Mouse (Mus musculus): ENCODE data around the gene Snw1. TPM values are rescaled to one million over a fixed set of nuclear protein-coding genes. Genes with fewer than 3 reads are reported as not detected.
"Not testable (repeated sequence)": the region's sequence is repeated elsewhere in the genome, so short reads cannot be mapped to it uniquely, and the experiment has no call there.

Gene Snw1
- 67.9 and 83.8 TPM in 2 replicates for total RNA-seq (2021)
- long read RNA-seq, transcript Snw1-201 (14 exons, 2,232 nt), result major isoform, 51 of 67 reads
- long read RNA-seq, partial matches to known transcripts, result 11 of 67 reads
- long read RNA-seq, other reads (novel, unspliced or antisense), result 2 of 67 reads

DNA sequence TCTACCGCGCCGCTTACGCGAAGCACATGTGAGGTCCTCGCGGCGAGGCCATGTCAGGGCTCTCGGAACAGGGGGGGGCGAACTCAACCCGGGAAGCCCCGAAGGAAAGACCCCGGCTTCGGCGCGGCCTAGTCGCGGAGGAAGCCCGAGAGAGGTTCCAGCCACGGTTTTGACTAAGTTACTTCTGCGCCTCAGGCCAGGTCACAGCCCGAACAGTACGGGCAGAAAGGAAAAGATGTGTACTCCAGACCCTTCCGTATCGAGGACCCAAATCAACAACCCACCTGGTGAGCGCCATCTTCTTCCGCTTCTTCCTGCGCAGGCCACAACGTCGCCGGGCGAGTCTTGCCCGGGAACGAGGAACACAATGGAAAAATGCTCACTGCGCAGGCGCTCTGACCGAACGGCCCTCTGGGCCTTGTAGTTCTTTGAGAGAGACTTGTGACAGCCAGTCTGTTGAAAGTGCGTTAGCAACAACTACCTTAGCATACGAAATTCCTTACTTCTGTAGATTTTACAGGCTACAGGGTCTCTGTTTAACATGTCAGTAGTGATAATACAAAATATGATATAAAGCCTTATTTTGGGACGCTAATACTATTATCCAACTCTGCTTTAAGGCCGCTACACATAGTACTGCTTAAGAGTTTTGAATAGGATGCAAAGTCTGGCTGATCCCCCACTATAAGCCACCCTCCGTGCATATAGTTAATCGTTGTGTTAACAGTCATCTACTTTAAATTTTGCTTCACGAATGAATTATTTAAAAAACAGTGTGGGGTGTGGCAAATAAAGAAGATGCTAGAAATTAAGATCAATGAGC, at the start of gene Snw1:
Gene Snw1 (minus strand): TSS at position 311 of the 823 bp plus-strand sequence.
- peak; percentile 94 for DNase-seq

DNA sequence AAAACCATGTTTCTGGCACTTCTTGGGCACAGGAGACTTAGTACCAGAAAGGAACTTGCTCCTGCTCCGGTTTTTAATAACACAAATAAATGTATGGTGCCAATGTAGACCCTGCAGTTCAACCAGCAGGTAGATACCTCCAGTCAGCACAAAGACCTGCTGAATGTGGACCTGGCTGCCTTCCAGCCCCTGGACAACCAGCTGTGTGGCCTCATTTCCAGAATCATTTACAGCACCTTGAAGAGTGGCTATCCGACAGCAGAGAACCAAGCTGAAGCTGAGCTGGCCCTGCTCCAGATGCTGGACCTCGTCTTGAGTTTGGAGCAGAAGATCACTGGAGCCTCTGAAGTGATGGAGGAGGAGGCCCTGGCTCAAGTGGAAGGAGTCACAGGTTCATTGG, 47.5 kb upstream of the Snw1 start:
- not testable (repeated sequence) for DNase-seq

DNA sequence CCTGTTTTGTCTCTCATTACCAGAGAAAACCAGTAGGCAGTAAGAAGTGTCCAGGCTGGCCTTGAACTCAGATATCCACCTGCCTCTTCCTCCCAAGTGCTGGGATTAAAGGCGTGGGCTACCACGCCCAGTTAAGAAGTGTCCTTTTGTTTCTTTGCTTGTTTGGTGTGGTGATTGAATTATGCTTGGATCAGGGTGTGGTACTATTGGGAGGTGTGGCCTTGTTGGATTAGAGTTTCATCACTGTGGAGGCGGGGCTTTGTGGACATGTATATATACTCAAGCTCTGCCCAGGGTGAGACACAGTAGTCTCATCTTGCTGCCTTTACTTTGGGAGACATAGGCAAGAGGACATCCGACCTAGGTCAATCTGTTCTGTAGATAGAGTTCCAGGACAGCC, 41.9 kb upstream of the Snw1 start, which contains the start of gene Gm8300:
Gene Gm8300 (plus strand): TSS at position 301 of the 400 bp plus-strand sequence.
- DNase-seq, result not testable (repeated sequence)

DNA sequence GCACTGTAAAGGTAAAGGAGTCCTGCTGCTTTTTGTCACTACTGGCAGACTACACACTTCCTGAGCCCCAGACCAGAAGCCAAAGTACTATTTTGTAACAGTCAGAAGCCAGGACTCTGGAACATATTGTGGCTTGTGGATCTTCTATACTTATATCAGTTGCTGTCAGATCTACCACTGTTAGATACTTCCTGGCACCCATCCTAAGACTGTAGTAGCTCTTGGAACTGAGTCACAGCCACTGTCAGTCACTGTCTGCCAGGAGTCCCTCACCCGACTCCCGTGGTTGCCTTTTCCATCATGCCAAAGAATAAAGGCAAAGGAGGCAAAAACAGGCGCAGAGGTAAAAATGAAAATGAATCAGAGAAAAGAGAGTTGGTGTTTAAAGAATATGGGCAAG, 22.3 kb upstream of the Snw1 start, which contains the start of gene Gm5788:
Gene Gm5788 (plus strand): TSS at position 301 of the 400 bp plus-strand sequence.
- not testable (repeated sequence) for DNase-seq

DNA sequence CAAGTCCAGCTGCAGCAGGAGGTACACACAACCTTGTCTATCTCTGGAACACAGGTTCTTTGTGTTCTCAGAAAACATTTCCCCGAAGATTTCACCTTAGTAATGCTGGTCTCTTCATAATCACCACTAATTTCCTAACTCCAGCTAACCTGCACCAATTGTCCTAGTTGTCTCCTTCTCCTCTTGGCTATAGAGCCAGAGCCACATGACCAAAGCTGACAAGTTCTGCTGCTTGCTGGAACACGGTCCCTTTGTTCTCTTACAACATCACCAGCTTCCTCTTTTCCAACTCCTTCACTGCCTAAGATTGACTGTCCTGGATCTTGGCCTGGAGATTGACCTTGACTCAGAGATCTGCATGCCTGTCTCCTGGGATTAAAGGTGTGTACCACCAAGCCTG, 16.6 kb upstream of the Snw1 start:
- DNase-seq, result not testable (repeated sequence)

DNA sequence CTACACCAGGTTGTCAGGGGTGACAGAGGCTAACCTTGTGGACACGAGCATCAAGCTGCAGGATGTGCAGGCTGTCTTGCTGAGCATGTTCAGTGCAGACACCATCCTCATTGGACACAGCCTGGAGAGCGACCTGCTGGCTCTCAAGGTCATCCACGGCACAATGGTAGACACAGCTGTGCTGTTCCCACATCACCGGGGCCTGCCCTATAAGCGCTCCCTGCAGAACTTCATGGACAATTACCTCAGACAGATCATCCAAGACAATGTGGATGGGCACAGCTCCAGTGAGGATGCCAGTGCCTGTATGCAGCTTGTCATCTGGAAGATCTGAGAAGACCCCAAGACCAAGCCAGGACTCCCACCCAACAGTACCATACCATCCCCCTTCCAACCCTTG, 10.4 kb upstream of the Snw1 start:
- not testable (repeated sequence) for DNase-seq

DNA sequence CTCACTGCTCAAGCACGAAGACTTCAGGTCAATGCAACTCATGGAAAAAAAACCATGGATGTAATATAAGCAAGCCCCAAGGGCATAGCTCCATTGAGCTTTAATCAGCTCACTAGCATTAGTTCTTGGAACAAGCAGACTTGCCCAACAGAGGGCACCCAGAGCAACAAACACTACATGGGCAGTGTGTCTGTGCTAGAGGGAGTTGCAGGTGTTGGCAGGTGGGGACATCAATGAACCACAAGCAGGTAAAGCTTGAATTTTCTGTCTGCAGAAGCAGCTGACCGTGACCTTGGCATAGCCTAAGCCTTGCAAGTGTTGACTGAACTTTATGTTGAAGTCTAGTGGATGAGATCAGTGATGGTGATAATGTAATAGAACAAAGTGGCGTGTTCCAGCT, 2.7 kb upstream of the Snw1 start:
- no peak for DNase-seq

DNA sequence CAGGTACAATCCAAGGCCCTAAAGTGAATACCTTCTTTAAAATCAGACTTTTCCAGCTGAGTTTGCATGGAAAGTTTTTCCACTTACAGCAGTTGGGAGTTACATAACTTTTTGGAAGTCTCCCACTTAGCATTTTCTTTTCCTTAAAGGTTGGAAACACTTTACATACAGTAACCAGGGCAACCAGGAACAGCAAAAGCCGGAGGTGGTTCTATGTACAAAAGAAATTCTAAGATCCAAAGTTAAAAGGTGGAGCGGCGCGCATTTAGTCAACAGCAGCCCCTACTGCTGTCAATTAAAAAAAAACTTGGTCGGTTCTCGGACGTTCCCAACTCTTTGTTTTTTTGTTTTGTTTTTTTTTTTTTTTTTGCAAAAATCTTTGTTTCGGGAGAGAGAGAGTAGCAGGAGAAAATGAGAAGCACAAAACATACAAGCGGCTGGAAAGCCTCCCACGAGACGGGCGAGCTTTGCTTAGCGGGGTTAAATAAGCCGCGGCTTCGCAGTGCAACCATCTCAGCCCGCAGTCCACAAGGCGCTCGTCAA, 582 bp downstream of the Snw1 start:
- no peak for DNase-seq

DNA sequence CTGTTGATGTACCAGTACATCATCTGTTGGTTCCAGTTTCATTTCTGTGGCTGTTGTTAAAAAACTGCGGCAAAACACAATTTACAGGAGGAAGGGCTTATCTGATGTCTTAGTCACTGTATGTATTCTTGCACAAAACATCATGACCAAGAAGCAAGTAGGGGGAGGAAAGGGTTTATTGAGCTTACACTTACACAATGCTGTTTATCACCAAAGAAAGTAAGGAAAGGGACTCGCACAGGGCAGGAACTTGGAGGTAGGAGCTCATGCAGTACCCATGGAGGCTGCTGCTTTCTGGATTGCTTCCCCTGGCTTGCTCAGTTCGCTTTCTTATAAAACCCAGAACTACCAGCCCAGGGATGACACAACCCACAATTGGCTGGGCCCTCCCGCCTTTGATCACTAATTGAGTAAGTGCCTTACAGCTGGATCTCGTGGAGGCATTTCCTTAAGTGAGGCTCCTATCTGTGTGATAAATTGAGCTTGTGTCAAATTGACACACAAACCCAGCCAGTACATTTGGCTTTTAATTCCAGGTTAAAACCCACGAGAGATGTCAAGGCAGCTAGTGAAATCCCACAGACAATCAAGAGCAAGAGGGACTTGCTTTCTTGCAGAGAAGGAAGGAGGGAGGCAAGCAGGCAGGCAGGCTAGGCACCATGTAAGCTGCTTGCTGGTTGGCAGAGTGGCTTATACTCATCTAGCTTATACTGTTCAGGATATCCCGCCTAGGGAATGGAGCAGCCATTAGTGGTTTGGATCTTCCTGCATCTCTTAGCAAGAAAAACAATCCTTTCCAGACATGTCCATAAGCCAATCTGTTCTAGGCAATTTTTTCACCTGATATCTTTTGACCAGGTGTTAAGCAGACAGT, 1.6 kb downstream of the Snw1 start:
- no peak for DNase-seq

DNA sequence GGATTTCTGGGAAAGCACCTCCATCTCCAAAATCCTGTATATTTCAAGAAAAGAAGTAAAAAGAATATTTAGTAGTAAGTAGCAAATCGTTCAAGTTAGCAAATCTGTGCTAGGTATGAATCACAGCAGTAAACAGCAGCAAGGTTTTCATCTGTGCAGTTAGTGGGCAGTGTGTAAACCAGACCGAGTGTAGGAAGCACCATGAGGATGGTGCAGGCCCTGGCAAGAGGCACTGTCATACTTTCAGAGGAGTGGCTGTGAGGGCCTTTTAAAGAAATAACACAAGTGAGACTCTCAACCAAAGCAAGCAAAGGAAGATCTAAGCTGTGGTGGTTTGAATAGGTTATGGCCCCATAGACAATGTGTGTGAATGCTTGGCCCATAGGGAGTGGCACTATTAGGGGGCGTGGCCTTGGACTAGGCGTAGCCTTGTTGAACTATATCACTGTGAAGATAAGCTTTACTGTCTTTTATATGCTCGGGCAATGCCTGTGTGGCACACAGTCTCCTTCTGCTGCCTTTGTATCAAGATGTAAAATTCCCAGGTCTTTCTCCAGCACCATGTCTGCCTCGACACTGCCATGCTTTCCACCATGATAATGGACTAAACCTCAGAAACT, 7.3 kb downstream of the Snw1 start:
- no peak for DNase-seq

DNA sequence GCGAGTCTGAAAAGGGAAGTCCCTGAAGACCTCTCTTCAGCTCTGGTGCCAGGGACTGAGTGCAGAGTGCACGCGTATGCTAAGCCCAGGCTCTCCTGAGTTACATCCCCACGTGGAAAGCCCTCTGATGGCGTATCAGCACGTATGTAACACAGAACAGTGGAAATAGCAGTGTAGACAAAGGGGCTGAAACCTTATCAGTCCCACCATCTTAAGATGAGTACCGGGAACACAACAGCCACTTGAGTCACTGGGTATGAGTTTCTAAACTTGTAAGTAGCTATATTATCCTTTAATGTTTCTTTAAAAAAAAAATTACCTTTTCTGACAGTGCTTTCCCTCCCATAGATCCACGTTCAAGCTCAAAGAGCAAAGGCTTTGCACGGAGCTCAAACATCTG, 22.6 kb downstream of the Snw1 start:
- DNase-seq, result no peak

DNA sequence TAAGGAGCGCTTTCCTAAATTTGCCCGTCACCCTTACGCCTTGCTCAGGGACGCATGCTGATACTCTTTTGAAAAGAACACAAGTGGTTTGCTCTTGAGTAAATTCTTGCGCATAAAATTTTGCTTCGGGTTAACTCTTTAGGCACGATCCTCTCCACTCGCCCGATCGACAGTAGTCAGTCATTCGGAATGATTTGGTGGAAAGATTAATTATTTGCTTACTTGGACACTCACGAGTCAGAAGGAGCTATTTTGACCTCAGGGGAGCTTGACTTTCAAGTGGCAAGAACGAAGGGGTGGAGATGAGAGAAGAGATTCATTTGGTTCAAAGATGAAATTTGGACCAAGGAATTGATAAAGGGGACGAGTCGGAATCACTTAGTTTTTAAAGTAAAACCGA, 27.9 kb downstream of the Snw1 start:
- DNase-seq, result no peak

DNA sequence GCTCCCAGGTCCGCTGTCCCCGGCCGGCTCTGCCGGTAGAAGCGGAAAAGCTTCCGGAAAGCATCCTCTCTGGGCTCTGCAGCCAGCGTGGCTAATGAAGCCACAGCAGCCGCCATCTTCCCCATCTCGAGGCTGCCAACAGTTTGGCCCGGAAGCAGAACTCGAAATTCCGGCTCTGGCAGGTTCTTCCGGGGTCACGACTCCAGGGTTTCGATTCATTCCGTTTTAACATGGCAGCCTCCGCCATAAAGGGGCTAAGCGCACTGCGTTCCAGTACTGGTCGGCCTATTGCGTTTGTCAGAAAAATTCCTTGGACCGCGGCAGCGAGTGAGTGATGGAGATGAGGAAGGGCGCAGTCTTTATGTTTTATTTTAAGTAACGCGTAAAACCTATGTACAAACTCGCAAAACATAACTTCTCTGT, 28.4 kb downstream of the Snw1 start, which contains the start of the genes Slirp and Alkbh1:
Gene Slirp (plus strand): TSS at position 197 of the 423 bp plus-strand sequence.
Gene Alkbh1 (minus strand): TSS at position 318 of the 423 bp plus-strand sequence.
- DNase-seq, result peak; percentile 87

DNA sequence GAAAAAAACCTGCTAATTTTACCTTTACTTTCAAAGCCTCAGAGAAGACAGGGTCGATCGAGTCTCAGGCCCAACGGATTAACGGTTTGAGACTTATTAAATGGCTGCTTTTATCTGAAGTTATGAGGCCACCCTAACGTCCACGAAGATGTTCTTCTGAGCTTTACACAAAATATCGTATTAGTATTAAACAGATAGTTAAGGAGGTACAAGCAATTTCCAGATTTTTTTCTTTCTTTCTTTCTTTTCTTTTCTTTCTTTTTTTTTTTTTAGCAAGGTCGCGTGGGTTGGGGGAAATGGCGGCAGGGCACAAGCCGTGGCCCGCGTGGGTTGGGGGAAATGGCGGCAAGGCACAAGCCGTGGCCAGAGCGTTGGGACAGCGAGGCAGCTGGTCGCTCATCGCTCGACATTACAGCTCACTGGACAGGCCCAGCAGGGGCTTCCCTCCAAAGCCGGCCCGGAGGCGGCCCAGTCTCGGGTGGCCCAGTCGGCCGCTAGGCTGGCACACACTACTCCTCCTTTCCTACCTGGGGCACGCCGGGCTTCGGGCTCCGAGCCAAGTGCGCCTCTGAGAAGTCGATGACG, 28.9 kb downstream of the Snw1 start:
- no peak for DNase-seq

DNA sequence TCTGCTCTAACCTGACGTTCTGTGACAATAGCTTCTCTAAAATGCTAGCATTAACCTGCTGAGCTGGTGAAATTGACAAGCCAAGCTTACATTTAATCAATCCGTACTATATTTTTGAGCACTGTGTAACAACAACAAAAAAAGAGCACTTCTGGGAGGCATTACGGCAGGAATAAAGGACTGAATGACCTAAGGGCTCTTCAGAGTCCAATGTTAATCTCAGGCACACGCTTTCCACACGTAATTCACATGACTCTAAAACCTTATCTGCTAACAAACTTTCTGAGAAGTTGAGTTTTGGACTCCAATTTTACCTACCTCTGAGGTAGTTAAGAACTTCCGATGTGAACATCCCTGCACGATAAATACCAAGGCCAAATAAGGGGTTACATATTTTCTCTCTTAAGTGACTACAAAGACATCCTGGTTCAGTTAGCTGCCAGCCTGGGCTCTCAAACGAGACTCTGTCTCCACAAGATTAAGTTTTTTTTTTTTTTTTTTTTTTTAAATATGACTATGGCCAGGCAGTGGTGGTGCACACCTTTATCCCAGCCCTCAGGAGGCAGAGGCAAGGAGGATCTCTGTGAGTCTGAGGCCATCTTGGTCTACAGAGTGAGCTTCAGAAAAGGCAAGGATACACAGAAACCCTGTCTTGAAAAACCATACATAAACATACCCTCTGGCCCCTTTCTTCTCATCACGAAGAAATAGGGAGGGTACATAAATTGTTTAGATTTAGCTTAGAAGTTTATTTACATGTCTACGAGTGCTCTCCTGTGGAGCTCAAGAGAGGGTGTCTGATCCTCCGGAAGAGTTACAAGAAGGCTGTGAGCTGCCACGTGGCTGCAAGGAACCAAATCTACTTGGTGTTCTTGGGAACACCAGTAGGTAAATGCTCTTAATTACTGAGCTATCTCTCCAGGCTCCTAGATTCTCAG, 29.6 kb downstream of the Snw1 start:
- DNase-seq, result no peak

DNA sequence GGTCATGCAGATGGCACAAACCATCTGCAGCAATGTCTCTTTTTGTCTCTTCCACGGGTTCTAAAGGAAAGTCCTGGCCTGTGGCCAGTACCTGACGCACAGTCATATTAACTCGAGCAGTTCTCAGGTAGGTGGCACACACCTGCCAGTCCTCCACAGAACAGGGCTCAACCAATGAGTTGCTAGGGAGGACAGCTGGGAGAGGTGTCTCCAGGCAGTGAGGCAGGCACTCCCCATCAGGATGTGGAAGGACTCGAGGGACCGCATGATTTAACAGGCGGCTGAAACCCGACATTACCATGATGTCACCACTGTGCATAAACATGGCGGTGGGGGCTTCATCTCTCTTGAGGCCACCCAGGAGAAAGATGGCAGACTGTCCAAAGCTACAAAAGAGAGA, 43.2 kb downstream of the Snw1 start:
- DNase-seq, result no peak

DNA sequence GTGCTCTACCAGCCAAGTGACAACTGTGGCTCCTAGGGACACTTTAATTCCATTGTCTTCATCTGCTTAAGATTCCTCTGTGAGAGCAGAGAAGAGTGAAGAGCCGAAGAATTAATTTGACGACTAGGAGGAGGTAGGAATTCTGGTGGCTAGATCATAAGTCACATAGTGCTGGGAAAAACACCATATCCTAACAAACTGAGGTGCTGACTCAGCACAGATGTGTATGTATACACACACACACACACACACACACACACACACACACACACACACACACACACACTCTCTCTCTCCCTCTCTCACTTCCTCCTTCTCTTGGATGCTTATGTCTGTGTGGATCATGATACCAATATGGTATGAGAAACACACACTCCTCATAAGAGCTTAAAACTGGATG, 43.8 kb downstream of the Snw1 start:
- no peak for DNase-seq

DNA sequence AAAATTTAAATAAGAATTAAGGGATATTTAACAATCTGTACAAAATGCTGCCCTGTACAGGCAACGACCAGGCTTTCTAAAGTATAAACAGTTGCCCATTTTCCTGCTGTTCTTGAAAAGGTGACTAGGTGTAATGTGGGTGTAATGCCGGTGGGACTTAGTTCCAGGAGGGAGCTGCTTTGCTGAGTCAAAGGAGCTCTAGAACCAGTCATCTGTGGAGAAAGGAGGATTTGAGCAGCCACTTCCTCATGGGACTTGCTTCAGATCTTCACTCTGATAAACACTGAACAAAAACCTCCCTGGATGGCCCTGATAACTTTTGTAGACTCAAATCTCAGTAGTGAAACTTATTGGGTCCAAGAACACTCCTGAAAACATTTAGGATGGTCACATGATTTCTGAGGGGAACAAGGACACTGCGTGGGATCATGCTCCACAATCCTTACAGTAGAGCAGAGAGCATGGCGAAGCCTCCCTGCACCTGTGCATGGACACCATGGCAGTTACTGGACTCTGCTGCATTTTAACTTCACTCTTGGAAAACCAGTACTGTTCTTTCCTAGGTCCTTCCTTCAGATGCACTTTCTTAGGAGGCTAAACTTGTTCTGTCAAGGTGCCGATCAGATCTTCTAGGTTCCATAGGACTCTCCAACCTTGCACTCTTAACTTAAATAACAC, 45.6 kb downstream of the Snw1 start:
- no peak for DNase-seq

DNA sequence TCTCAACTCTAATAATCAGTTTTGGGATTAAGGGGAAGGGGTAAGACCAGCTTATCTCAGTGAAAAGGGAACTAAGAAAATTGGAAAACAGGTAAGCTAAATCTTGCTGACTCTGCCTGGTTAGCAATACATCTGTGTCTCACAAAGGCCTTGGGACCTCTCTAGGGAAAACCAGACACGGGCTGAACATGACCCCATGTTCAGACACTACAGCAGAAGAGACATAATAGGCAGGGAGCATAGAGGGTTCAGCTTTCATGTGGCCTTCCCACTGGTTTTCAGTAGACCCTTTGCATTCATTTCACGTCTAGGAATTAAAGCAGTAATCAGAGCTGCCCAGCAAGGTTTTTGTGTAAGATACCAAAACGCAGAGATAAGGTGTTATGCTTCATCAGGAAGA, 47.6 kb downstream of the Snw1 start:
- DNase-seq, result no peak

DNA sequence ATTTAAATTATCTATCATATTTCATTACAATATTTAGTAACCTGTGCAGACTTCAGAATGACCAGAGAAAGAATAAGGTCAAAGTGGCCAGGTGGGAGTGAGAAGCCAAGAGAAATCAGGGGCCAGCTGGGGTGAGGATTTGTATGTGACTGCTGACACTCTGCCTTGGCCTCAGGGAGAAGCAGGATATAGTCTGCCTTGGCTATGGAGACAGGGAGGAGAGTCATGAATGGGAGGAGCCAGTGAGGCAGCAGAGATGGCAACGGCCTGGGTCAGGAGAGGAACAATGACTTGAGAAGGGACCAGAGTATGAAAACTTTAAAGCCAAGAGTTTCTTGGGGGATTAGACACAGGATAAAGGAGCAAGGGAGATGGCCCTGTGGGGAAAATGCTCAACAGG, 48.4 kb downstream of the Snw1 start:
- no peak for DNase-seq

All from adrenal gland, postnatal 25 days (tissue).